Mouse (Mus musculus) lung, embryonic 15.5 days (tissue): ENCODE measurements around the gene Cacna2d3. TPM values are rescaled to one million over a fixed set of nuclear protein-coding genes. Genes with fewer than 3 reads are reported as not detected.
A peak's percentile ranks its signal among the peaks of the same experiment; 100 is the strongest.

ENCODE experiments used
- ATAC-seq: fragments of 200-750 bp; cut with Nextera tagmentation; 2 replicates; pipeline ENCODE4 v1.8.0; 2017; ENCODE audit warnings: moderate number of reproducible peaks, borderline replicate concordance; ENCODE audit not compliant: low FRiP score, low TSS enrichment; ENCODE audit errors: extremely low read depth
- H3K27ac ChIP-seq: fragments of 300-500 bp; sonication (generic); 2 replicates; pipeline ENCODE4 v1.5.1; 2015; ENCODE audit warnings: moderate library complexity, mild to moderate bottlenecking, inconsistent platforms
- H3K27me3 ChIP-seq: fragments of 300-500 bp; sonication (generic); 2 replicates; pipeline ENCODE4 v1.6.1; 2015; ENCODE audit warnings: inconsistent platforms
- H3K36me3 ChIP-seq: fragments of 300-500 bp; sonication (generic); 2 replicates; pipeline ENCODE4 v1.6.1; 2015; ENCODE audit warnings: inconsistent platforms
- H3K4me1 ChIP-seq: fragments of 300-500 bp; sonication (generic); 2 replicates; pipeline ENCODE4 v1.6.1; 2015; ENCODE audit warnings: inconsistent platforms
- H3K4me2 ChIP-seq: fragments of 300-500 bp; sonication (generic); 2 replicates; pipeline ENCODE4 v1.6.1; 2015; ENCODE audit warnings: inconsistent platforms, mild to moderate bottlenecking, moderate library complexity
- H3K4me3 ChIP-seq: fragments of 300-500 bp; sonication (generic); 2 replicates; pipeline ENCODE4 v1.5.1; 2015; ENCODE audit warnings: mild to moderate bottlenecking, inconsistent platforms
- H3K9ac ChIP-seq: fragments of 300-500 bp; sonication (generic); 2 replicates; pipeline ENCODE4 v1.6.1; 2015; ENCODE audit warnings: inconsistent platforms
- H3K9me3 ChIP-seq: fragments of 300-500 bp; sonication (generic); 2 replicates; pipeline ENCODE4 v1.6.1; 2016; ENCODE audit warnings: inconsistent platforms
- WGBS: fragments of 180-500 bp; shearing (Covaris S2); methylation state at CpG from one replicate; pipeline ENCODE4 v1.1.7; 2015; 5-methylcytosine and 5-hydroxymethylcytosine counted together
- polyA plus RNA-seq: library from polyadenylated mRNA; unstranded; fragments of >200 nt; fragmentation: Nextera tagmentation; extraction: Ambion mirVana; gene quantifications from 2 replicates; pipeline ENCODE4 v1.2.1, GENCODE M21; 2015

The Cacna2d3 gene
- polyA plus RNA-seq, 1 experiment from 2014 or later, result 0.57 TPM

DNA sequence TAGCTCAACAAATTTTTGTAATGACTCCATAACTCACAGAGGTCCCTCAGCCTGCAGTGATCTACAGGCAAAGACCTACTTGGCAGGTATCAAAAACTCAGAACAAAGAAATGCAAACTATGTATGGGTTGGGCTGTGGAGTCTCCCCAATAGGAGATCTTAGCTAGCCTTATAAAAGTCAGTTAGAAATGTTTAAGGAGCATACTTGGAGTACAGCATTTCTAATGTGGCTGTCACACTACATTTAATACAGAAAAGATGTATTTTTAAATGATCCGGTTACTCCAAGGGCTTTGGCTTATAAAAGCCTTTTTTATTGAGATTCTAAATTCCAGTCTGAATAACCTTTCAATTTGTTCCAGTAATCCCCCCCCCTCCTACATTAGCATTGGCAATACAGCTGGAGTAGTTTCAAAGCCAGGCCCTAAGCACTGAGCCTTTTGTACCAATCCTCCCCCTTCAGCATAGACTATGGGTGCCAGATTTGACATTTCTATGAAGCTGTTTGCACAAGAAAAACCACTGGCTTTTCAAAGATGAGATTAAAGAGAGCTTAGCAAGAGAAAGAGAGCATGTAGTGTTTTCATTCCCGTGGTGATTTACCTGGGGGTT, 495.8 kb downstream of the Cacna2d3 start:
- H3K9me3 ChIP-seq, result no peaks in the 10 kb centered on the region
- no peak overlapping the region for H3K4me3 ChIP-seq
- H3K27ac ChIP-seq, result no peak overlapping the region
- 53% methylated on average over 2 of the region's 2 CpGs for WGBS
- no peaks in the 10 kb centered on the region for H3K27me3 ChIP-seq
- no peak overlapping the region for H3K9ac ChIP-seq
- no peaks in the 10 kb centered on the region for H3K36me3 ChIP-seq
- H3K4me2 ChIP-seq, result no peak overlapping the region
- ATAC-seq, result no peak
- H3K4me1 ChIP-seq, result no peaks in the 10 kb centered on the region

DNA sequence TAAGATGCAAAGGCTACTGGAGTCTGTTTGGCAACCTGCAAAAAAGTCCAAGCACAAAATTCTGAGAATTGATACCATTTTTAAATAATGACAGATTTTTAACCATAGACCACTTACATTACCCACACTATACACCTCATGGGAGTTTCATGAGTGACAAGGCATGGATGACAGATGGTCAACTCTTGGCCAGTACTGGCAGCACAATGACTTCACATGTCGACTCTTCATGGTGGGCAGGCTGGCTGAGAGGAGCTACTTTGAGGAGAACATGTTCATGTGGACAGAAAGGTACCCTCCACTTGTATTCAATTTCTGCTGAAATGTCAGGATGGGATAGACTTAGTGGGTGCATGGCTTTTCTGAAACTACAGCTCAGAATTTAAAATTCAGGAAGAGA, 498.7 kb downstream of the Cacna2d3 start:
- Histone ChIP-seq H3K4me1 (no peaks in the 10 kb centered on the region), H3K4me3 (no peak overlapping the region), H3K9me3 (no peaks in the 10 kb centered on the region), H3K27me3 (no peaks in the 10 kb centered on the region), H3K36me3 (no peaks in the 10 kb centered on the region), H3K9ac (no peak overlapping the region), H3K4me2 (no peak overlapping the region), H3K27ac (no peak overlapping the region)
- WGBS, result 78% methylated on average over 1 of the region's 1 CpGs
- no peak for ATAC-seq

DNA sequence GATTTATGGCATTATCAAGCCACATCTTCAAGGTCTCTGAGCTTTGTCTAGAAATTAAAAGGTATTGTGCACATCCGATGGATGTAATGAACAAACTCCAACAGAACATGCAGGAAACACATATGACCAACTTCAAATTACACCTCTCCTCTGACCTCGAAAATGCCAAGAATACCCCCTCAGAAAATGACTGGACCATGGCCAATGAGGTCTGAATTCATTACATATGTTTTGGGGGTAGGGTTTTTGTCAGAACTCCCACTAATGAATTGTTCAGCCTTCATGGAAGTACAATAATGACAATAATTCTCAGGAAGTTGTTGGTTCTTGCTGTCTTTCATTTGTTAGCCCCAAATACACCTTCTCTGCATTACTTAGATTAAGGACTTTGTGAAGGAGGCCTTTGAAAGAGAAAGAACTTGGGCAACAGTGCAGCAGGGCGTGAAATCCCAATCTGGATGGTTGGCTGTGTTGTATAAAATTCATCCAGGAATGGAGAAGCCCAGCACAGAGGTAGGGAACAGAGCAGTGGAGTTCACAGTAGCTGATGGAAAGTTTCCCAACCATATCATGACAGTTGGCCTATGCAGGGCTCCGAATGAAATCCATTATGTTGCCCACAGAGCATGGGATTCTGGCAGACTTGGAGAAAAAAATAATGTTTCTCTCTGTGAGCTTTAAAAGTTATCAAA, 499.3 kb downstream of the Cacna2d3 start:
- H3K4me2 ChIP-seq, result no peak overlapping the region
- 77% methylated on average over 4 of the region's 4 CpGs for WGBS
- ATAC-seq, result no peak
- no peaks in the 10 kb centered on the region for H3K27me3 ChIP-seq
- no peak overlapping the region for H3K9ac ChIP-seq
- no peak overlapping the region for H3K27ac ChIP-seq
- H3K36me3 ChIP-seq, result no peaks in the 10 kb centered on the region
- H3K9me3 ChIP-seq, result no peaks in the 10 kb centered on the region
- no peaks in the 10 kb centered on the region for H3K4me1 ChIP-seq
- no peak overlapping the region for H3K4me3 ChIP-seq

DNA sequence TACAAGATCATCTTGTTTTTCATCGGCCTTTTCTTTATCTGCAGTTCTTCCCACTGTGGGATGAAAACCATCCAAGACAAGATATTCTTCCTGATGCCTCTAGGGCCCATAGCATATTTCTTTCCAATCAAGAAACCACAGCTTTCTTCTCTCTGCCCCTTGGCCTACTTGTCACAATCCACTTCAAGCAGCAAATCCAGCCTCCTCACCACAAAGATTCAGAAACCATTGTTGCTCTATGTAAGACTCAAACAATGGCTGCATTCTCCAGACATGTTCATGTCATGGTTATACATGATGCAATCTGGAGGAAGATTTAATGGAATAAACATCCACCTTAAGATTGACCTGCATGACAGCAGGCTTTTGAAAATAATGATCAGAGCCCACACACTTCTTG, 505.6 kb downstream of the Cacna2d3 start:
- WGBS, result 68% methylated on average over 1 of the region's 1 CpGs

DNA sequence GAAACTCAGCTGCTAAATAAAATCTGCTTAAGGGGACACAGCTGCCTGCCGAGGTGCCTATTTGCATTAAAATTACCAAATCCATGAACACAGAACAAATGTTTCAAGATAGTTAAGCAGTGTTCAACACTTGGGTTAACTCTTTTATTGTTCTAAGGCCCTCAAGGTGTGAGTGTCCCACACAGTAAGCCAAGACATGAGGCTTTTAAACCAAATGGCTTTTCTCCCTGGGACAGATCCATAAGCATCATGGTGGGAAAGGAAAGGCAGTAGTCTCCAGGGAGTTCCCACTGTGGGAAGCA, 516.7 kb downstream of the Cacna2d3 start:
- WGBS, result 62% methylated on average over 1 of the region's 1 CpGs
- no peak overlapping the region for H3K4me2 ChIP-seq
- no peaks in the 10 kb centered on the region for H3K4me1 ChIP-seq
- ATAC-seq, result no peak
- no peaks in the 10 kb centered on the region for H3K9me3 ChIP-seq
- H3K27ac ChIP-seq, result no peak overlapping the region
- no peak overlapping the region for H3K4me3 ChIP-seq
- H3K9ac ChIP-seq, result no peak overlapping the region
- H3K27me3 ChIP-seq, result no peaks in the 10 kb centered on the region
- no peaks in the 10 kb centered on the region for H3K36me3 ChIP-seq

More for the DNA sequence above, 505.6 kb downstream of the Cacna2d3 start:
- Histone ChIP-seq H3K4me2 (no peak overlapping the region), H3K27me3 (no peaks in the 10 kb centered on the region), H3K4me1 (no peaks in the 10 kb centered on the region), H3K36me3 (no peaks in the 10 kb centered on the region), H3K27ac (no peak overlapping the region), H3K4me3 (no peak overlapping the region), H3K9ac (no peak overlapping the region), H3K9me3 (no peaks in the 10 kb centered on the region)
- ATAC-seq, result no peak

DNA sequence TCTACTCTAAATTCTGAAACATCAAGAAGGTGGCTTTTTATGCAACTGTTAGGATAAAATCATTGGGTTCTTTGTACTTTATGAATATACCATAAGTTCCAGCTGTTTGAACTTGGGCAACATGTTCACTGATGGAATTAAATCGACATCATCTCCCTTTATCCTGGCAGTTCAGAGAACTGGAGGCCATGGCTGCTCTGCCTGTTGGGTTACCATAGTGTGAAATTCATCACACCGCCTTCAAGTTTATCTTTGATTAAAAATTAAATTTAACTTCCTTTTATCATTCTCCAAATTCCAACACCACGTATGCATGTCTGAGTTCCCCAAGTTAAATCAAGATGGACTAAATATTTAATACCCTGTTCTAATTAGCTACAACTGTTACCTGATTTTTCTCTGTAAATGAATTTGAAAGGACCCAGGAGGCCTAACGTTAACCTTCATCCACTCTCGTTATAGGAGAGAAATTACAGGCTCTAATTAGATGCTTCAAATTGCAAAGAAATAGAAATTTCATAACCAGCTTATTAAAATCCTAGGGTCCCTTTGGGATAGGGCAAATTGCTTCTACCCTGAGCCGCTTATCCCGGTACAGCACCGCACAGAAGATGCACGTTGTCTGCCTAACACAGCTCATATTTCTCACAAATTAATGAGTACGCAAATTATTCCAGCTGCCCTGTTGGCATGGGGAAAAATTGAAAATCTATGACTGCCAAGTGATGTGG, 517.3 kb downstream of the Cacna2d3 start:
- Histone ChIP-seq H3K4me1 (no peaks in the 10 kb centered on the region), H3K36me3 (no peaks in the 10 kb centered on the region), H3K9me3 (no peaks in the 10 kb centered on the region), H3K27ac (no peak overlapping the region), H3K27me3 (no peaks in the 10 kb centered on the region), H3K9ac (no peak overlapping the region), H3K4me3 (no peak overlapping the region), H3K4me2 (no peak overlapping the region)
- WGBS, result 79% methylated on average over 10 of the region's 10 CpGs
- no peak for ATAC-seq

DNA sequence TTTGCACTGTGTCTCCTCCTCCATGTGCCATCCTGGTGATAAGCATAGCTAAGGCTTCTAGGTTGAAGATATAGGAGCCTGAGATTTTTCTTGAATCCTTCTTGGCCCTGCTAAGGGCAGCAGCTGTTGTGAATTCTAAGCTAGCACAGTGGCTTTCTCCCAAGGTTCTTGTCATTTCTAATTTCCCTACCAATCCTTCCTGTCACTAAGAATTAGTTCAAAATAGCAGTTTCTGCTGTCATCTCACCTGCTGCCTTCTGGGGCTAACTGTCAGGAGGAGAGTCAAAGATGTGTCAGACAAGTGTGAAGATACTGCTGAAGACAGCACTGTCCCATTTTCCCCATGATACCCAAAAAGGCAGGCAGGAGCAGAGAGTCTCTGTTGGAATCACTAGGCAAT, 525.5 kb downstream of the Cacna2d3 start:
- Histone ChIP-seq H3K36me3 (no peaks in the 10 kb centered on the region), H3K4me2 (no peak overlapping the region), H3K27me3 (no peaks in the 10 kb centered on the region), H3K27ac (no peak overlapping the region), H3K9ac (no peak overlapping the region), H3K4me3 (no peak overlapping the region), H3K9me3 (no peaks in the 10 kb centered on the region), H3K4me1 (no peaks in the 10 kb centered on the region)
- no peak for ATAC-seq

DNA sequence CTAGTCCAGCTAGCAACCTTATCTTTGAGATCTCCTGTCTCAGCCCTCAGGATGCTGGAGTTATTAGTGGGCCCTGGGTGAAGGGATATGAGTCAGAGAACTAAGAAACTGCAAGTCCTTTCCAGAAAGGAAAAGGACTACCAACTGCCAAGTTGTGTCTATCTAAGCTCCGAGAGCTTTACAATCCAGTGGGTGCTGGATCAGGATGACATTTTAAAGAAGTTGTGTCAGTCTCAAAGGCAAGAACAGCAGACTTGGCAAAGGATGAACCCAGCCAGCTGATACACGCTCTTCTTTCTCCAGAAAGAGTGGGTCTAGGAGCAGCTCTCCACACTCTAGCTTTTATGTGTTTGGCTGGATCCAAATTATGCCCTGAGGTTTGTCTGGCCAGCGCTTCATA, 530.2 kb downstream of the Cacna2d3 start:
- H3K36me3 ChIP-seq, result no peaks in the 10 kb centered on the region
- no peaks in the 10 kb centered on the region for H3K4me1 ChIP-seq
- no peak for ATAC-seq
- WGBS, result 80% methylated on average over 3 of the region's 3 CpGs
- H3K9ac ChIP-seq, result no peak overlapping the region
- no peaks in the 10 kb centered on the region for H3K9me3 ChIP-seq
- no peak overlapping the region for H3K4me3 ChIP-seq
- H3K27me3 ChIP-seq, result no peaks in the 10 kb centered on the region
- no peak overlapping the region for H3K4me2 ChIP-seq
- no peak overlapping the region for H3K27ac ChIP-seq

DNA sequence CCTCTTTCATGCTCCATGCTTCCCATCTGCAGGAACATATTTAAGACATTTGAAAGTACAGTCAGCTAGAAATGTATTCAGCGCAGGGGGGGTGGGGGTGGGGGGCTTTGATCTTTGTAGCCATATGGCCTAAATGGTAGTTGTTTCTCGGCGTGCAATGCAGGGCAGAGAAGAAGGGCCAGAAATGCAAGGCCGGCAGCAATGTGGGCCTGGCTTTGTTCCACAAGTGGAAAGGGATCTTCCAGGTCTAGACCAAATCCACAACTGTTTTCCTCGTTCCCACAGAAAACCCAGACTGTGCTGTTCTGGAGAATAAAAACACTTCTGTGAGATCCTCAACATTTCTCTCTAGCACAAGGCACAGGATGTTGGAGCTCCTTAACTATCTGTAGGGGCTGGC, 537.9 kb downstream of the Cacna2d3 start:
- Histone ChIP-seq H3K36me3 (no peaks in the 10 kb centered on the region), H3K4me3 (no peak overlapping the region), H3K27me3 (no peaks in the 10 kb centered on the region), H3K4me1 (peaks cover 5% of the 10 kb centered on the region; the same call in 1 of the 2 replicates), H3K9me3 (no peaks in the 10 kb centered on the region), H3K9ac (no peak overlapping the region), H3K27ac (no peak overlapping the region), H3K4me2 (no peak overlapping the region)
- 67% methylated on average over 5 of the region's 5 CpGs for WGBS
- no peak for ATAC-seq

DNA sequence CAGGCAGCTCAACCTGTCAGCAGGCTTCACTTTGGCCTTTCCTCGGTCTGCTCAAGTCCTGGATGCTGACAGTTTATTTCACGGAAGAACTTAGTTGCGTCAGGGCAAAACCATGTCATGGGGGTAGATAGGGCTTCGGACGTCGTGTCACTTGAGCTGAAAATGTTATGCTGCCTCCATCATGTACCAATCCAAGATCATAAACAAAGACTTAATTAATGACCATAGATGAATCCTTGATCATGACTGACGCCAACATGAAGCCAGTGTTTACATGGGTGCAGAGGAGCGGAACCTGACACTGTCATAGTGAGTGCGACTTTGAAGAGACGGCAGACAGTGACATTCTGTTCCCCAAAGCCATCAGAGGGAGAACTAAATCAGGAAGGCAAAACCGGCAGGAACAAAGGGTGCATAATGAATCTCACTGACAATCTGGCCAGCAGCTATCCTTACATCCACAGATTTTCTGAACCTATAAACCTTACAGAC, 542.2 kb downstream of the Cacna2d3 start:
- Histone ChIP-seq H3K4me2 (peak overlapping the region; percentile 7; the same call in 1 of the 2 replicates), H3K36me3 (no peaks in the 10 kb centered on the region), H3K9me3 (no peaks in the 10 kb centered on the region), H3K4me3 (no peak overlapping the region), H3K4me1 (peaks cover 11% of the 10 kb centered on the region; the same call in 1 of the 2 replicates), H3K27me3 (no peaks in the 10 kb centered on the region), H3K27ac (peak overlapping the region; percentile 32; the same call in 1 of the 2 replicates), H3K9ac (no peak overlapping the region)
- ATAC-seq, result peak; percentile 61; the same call in 1 of the 2 replicates
- 18% methylated on average over 11 of the region's 11 CpGs for WGBS

DNA sequence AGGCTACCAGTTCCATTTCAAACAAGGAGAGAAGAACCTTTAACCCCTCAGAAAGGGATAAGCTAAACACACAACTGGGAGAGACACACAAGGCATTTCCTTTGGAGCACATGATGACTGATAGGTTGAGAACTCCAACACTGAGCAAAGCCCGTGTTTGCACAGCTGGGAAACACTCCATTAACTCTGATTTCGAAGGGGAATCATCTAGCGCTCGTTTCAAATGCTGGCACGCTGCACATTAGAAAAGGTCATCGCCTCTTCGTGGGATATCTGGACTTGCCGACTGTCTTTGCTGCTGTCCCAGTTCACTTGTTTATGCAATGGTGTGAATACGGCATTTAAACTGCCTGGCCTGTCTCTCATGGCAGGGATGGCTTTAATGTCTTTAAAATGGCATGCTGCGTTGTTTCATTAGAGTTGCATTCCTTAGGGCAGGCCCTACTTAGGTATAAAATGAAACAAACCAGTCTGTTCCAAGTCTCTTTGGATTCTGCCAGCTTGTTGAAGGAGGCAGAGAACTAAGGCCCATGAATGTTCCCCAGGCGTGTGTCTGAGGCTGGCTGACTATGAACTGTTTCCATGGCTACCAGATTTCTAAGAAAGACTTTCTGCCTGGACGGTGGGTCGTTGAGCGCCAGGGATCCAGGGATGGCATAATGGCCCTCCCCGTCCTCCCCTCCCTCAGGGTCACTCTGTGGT, 542.8 kb downstream of the Cacna2d3 start:
- no peaks in the 10 kb centered on the region for H3K27me3 ChIP-seq
- no peak overlapping the region for H3K9ac ChIP-seq
- peaks cover 11% of the 10 kb centered on the region; the same call in 1 of the 2 replicates for H3K4me1 ChIP-seq
- no peaks in the 10 kb centered on the region for H3K9me3 ChIP-seq
- peak; percentile 89; the same call in 1 of the 2 replicates for ATAC-seq
- WGBS, result 7% methylated on average over 15 of the region's 15 CpGs
- no peaks in the 10 kb centered on the region for H3K36me3 ChIP-seq
- H3K4me2 ChIP-seq, result peak overlapping the region; percentile 7; the same call in 1 of the 2 replicates
- H3K27ac ChIP-seq, result peak overlapping the region; percentile 32; the same call in 1 of the 2 replicates
- no peak overlapping the region for H3K4me3 ChIP-seq
